Mouse (Mus musculus): ENCODE results near the gene Tnr. TPM values are rescaled to one million over a fixed set of nuclear protein-coding genes. Genes with fewer than 3 reads are reported as not detected.
"Not testable (repeated sequence)": the region's sequence is repeated elsewhere in the genome, so short reads cannot be mapped to it uniquely, and the experiment has no call there.

Gene Tnr
- total RNA-seq, 2 experiments from 2014 or later, result not detected

DNA sequence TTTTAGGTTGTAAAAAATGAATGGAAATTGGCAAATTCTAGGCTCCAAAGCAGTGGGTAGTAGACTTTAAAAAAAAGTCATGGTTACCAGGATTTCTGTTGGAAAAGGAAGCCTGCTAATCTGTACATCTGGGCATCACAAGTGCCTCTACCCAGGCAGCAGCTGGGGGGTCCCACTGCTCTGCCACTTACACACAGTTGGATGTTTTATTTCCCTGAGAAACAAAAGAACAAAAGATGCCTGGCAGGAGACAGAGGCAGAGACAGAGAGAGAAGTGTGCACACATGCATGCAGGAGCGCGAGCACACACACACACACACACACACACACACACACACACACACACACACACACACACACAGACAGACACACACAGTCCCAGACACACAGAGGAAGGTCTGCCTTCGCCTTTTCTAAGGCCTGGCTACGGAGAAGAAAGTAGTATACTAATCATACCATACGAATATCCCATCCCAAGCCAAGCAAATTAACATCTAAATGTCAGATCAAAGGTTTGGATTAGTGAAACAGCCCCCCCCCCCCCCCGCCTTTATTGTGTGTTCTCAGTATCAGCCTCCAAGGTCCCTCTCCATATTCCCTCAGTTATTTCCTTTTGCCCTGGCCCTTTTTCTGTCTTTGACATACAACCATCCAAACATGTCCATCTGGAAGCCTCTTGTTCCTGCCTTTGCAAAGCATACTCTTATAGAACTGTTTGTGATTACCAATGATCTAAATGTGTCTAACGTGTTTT, 378.0 kb downstream of the Tnr start:
- no peak for ATAC-seq (replicated peaks; ENCODE audit: low FRiP score, poor library complexity, severe bottlenecking)

DNA sequence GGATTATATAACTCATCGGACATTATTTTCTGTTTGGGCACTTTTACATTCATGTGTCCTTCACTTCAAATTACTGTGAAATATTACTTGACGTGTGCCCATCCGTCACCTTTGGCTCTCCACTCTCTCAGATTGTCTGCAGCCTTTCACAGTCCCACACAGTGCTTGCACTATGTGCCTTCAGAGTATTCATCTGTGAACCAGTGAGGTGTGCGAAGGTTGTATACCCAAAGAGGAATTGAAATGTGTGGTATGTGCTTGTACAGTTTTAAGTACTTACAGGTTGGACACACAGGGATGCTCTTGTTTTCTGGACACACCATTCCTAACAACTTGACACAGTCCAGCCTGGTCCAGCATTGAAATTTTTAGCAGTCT, 378.5 kb downstream of the Tnr start:
- ATAC-seq (replicated peaks; ENCODE audit: low FRiP score, poor library complexity, severe bottlenecking), result no peak

DNA sequence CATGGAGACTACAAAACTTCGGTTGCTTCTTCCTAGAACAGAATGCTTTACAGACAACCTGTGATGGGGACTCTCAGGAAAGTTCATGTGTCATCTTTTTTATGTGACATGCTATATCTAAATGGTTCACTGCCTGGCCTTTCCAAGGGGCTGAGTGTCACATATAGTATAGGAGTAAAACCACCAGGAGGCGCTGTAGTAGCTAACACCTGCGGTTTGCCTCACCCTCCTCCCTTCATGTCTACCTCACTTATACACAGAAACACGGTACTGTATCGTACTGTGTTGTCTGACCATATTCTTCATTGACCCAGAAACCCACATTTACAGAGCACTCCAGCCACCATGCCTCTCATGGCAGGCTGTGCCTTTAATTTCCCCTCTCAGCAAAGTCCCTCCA, 387.4 kb downstream of the Tnr start:
- peak; percentile 54; the same call in 1 of the 2 replicates for ATAC-seq (replicated peaks; ENCODE audit: low FRiP score, poor library complexity, severe bottlenecking)

DNA sequence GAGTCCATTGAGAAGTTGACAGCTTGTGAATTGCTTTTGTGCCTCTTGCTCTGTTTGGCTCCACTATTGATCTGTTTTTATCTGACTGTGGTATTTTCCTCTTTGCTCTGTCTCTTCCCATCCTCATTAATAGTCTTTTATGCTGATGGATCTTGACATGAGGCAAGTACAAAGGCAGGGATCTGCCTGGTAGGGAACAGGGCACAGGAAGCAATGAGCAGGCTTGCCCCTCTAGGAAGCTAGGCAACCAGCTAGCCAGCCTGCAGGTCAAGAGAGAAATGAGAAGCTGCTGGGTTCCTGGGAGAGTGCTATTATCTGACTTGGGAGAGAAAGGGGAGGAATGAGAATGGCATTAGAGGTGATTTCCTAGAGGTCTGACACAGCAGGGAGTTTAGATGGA, 391.2 kb downstream of the Tnr start:
- no peak for ATAC-seq (replicated peaks; ENCODE audit: low FRiP score, poor library complexity, severe bottlenecking)

DNA sequence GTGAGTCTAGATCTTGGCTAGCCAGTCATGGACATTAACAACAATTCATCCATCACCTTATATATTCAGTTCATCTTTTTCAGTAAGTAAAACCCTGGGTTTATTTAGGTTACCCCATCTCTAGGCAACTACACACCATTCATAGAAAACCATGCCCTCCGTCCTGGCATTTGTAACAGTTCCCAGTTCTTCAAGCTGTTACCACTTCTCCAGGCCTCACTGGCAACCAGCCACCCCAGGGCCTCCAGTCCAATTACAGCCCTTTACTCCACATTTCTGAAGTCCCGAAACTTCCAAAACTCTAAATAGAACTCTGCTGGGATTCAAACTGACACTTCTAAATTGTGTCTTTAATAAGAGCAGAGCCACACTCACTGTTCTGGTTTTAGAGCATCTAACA, 397.0 kb downstream of the Tnr start:
- no peak for ATAC-seq (replicated peaks; ENCODE audit: low FRiP score, poor library complexity, severe bottlenecking)

DNA sequence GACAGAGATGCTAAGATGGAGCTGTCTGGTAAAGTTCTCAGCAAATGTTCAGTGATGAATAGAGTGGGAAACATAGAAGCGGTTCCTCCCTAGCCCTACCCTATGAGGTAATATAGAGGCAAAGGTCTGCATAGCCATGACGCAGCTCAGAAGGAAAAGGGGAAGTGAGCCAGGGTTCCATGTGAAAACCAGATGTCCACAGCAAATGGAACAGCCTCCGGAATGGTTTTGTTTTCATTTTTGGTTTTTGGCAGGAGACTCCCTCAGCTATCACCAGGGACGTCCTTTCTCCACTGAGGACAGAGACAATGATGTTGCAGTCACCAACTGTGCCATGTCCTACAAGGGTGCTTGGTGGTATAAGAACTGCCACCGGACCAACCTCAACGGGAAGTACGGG, 399.4 kb downstream of the Tnr start:
- no peak for ATAC-seq (replicated peaks; ENCODE audit: low FRiP score, poor library complexity, severe bottlenecking)

DNA sequence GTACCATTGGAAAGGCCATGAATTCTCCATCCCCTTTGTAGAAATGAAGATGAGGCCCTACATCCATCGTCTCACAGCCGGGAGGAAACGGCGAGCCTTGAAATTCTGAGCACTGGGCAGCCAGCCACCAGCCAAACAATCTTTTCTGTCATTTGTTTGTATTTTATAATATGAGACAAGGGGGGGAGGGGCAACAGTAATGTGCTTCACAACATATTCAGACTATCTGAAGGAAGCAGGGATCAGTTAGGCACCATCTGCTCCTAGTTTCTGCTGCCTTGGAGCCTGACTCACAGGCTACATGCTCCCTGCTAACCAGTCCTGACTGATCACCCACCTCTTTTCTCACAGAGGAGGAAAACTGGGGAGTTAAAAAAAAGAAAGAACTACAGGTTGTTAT, 400.5 kb downstream of the Tnr start:
- no peak for ATAC-seq (replicated peaks; ENCODE audit: low FRiP score, poor library complexity, severe bottlenecking)

DNA sequence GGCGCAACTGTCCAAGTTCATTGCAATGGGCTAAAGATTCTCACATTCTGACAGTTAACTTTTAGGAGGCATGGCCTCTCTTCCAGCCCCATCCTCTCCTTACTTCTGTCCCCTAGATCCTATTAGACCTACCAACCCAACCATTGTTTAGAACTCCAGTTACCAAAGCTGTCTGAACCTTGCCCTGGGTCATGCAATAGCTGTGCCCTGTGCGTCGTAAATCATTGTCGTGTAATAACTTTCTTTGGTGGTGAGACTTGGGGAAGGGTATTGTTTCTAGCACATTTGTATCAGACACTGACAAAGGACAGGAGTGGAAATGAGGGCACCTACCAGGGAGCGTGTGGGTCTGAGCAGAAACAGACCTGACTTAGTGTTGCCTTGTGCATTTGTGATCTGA, 401.1 kb downstream of the Tnr start:
- ATAC-seq (replicated peaks; ENCODE audit: low FRiP score, poor library complexity, severe bottlenecking), result no peak

DNA sequence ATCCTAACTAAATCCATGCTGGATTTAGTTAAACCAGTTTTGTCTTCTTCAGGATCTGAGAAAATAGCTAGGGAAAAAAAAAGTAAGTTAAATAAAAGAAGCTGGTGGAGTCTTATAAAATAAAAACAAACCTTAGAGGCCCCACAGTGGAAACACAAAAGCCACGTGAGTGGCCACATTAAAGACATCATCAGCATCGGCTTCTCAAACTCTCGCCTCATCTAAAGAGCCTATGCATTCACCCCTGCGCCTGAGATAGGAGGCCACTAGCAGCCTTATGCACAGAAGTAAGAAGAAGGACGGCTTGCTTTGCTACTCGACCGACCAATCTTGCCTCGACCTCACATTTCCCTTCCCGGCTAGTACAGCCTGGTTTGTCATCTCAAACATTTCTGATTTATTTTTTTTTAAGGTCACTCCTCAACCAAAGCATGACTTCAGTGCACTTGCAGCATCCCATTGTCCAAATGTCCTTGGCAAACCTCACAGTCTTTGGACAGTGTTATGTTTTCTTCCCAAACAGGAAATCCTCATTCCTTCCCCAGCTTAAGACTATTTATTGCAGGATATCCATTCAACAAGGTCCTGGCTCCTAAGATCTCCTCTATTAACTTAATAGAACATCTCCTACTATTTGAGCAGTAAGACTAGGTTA, 405.2 kb downstream of the Tnr start:
- no peak for ATAC-seq (replicated peaks; ENCODE audit: low FRiP score, poor library complexity, severe bottlenecking)

DNA sequence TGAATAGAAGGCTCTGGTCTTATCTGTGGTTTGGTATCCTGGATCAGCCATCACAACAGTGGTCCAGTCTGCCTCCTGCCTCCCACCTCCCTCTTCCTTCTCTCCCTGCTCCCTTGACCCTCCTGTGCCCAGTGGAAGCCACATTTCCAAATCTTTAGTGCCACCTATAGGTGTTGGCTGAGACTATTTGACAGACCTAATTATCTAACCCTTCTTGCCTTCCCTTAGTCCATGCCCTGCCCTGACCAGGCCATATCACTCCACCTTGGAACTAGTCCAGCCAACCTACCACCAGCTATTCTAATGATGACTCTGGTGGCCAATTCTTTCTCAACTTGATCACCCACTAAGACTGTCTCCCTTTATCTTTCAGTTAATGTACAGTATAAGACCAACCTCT, 408.5 kb downstream of the Tnr start:
- ATAC-seq (replicated peaks; ENCODE audit: low FRiP score, poor library complexity, severe bottlenecking), result no peak

DNA sequence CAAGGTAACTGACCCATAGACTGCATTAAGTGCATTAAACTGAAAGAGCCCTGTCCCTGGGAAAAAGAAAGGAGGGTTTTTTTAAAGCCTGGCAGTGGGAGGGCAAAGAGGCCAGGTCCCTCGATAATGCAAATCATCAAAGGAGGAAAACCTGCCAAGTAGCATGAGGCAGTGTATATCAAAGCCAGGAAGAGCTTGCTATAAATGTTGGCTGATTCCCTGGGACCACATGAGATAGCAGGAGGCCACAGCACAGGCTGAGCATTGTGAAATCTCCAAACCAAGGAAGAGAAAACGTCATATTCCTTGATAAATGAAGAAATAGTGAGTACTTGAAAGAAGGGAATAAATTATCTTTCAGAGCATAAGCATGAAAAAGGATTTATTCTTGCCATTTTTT, 409.0 kb downstream of the Tnr start:
- ATAC-seq (replicated peaks; ENCODE audit: low FRiP score, poor library complexity, severe bottlenecking), result no peak

DNA sequence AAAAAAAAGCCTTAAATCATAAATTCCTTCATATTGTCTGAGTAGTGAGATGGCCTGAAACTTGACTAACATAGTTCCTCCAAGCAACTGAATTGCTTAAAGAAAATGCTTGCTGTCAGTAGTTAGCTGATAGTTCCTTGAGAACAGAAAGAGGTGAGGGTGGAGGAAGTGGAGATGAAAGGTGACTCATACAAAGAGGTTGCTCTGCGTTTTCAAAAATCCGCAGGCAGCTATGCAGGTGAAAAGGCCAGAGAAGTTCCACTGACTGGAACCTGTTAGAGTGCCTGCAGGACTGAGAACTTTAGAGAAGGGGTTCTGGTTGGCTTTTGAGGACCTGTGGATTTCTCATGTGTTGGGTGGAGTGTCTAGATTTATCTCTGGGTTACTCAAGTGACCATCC, 414.9 kb downstream of the Tnr start:
- no peak for ATAC-seq (replicated peaks; ENCODE audit: low FRiP score, poor library complexity, severe bottlenecking)

DNA sequence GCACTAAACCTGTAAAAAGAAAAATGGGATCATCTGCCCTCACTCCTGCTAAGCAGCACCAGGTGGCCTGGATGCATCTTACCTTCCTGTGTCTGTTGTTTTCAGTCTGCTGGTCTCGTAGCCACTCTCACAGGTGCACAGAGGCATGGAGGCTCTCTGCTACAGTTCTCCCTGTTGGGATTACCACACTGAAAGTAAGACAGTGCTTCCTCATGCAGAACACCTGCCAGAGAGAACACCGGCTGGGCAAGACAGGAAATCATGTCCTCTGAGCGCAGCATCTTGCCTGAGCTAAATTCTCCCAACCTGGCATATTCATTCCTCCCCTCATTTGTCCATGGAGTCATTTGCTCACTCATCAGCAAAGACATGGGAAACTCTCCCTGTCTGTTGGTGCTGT, 415.8 kb downstream of the Tnr start:
- ATAC-seq (replicated peaks; ENCODE audit: low FRiP score, poor library complexity, severe bottlenecking), result no peak

DNA sequence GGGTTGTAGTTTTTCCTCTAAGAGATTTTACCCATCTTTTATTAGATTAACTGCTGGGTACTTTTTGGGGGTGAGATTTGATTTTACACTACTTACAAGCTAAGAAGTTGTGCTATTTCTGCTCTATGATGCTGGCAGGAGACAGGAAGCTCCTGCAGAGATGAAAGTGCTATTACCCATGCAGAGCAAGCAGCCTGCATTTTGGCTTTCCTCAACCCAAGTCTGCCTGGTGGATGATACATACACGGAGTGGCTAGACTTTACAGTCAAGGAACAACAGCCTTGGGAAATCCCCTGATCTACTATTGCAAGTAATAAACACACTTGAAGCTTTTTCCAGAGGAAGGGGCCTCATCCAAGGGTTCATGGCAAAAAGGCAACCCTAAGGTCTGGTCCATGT, 430.0 kb downstream of the Tnr start:
- no peak for ATAC-seq (replicated peaks; ENCODE audit: low FRiP score, poor library complexity, severe bottlenecking)

DNA sequence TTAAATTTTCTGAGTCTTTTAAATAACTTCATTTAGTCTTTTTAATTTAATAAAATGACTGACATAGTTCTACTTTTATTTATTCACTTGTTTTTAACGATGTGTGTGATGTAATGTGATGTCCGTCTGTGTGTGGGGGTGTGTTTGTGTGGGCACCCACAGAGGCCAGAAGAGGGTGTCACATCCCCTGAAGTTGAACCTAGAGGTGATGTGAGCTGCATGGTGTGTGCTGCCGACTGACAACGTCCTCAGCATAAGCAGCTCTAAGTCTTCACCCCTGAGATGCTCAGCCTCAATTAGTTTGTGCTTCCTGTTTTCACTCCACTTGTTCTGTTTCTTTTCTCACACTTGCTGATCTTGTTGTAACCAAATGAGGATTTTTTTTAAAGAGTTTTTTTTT, 439.8 kb downstream of the Tnr start:
- no peak for ATAC-seq (replicated peaks; ENCODE audit: low FRiP score, poor library complexity, severe bottlenecking)

DNA sequence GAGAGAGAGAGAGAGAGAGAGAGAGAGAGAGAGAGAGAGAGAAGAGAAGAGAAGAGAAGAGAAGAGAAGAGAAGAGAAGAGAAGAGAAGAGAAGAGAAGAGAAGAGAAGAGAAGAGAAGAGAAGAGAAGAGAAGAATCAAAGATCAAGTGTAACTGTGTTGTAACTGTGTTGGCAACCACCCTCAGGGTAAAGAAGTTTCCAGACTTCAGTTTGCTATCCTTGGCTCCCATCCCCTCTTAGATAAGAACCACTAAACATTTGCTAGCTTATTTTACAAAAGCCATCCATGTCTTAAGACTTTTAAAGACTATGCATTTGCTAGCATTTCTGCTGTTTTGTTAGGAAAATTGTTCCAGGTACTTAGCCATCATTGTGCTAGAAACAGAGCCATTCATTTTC, 442.7 kb downstream of the Tnr start:
- not testable (repeated sequence) for ATAC-seq (replicated peaks; ENCODE audit: low FRiP score, poor library complexity, severe bottlenecking)

DNA sequence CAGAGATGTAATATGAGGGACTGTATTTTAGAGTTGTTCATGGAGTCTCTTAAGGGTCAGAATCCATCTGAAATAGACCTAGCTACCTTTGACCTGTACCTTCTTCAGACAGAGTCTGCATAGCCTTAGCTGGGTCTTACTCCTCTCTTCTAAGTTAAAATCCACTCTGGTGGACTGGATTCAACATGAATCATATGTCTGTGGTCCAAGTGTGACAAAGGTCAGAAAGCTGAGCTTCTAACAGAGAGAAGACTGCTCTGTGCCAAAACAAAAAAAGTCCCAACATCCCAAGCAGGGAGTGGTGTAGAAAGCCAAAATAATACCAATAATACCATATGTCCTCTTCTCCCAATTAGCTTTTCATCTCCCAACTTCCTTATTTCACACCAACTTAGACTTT, 444.8 kb downstream of the Tnr start:
- no peak for ATAC-seq (replicated peaks; ENCODE audit: low FRiP score, poor library complexity, severe bottlenecking)

DNA sequence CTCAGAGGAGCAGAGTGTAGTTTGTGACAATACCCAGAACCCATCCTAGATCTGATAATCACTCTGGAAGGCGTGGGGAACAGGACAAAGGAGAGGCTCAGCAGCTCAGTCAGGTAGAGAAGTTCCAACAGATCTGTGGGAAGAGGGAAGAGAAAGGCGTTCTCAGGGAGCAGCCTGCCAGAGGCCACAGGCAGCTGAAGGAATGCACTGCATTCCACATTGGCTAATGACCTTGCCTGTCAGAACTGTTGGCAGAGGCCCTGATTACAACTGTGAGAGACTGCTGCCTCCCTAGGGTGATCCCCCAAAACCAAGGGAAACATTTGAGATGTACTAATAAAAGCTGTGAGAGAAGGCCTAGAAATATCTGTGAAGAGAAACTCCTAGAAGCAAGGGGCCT, 454.2 kb downstream of the Tnr start:
- ATAC-seq (replicated peaks; ENCODE audit: low FRiP score, poor library complexity, severe bottlenecking), result no peak

DNA sequence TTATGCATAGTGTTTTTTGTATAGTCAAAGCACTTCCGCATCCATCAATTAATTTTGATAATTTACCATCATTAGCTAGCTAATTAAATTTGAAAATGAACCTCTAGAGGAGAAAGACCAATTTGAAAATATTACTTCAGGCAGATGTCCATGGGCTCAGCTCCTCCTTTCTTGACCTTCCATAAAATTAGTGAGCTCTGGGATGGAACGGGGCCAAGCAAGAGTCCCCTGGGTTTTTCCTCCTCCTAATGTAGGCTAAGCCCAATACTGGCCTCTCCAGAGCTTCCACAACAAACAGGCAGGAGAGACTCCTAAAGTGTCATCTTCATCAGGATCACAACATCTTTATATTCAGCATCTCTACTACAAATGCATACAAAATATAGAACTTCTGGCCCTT, 455.5 kb downstream of the Tnr start:
- no peak for ATAC-seq (replicated peaks; ENCODE audit: low FRiP score, poor library complexity, severe bottlenecking)

DNA sequence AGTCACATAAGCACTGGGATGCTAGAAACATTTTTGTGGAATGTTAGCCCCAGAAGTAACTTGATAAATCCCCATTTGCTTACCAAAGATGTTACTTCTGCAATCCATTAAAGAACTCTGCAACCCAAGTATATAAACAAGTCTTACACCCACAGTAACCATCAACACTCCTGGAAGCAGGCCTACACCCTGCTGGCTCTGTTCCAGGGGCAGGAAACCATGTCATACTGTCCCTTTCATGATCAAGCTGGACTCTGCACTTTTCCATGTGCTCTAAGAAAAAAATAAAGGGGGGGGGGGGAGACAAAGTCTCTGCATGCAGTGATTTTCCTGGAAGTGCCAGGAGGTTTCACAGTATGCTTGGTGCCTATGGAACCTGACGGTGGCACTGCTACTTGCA, 456.8 kb downstream of the Tnr start:
- ATAC-seq (replicated peaks; ENCODE audit: low FRiP score, poor library complexity, severe bottlenecking), result no peak

All from erythroid progenitor cell, adult 5-6 weeks (primary cell).